Mouse (Mus musculus): ENCODE results near the gene Rab3a.

The Rab3a gene

GRCm38 (mm10) chr8:70754043-70754870 lies at the start of gene Rab3a:
TSS of gene Rab3a (plus strand) at chr8:70754679.
- peak; percentile 99 for DNase-seq (ENCODE audit: low spot score)

- no peak for DNase-seq (ENCODE audit: low spot score)
Observed at GRCm38 (mm10) chr8:70708281-70708680, 46.2 kb upstream of the Rab3a start.

GRCm38 (mm10) chr8:70709794-70710193 lies 44.7 kb upstream of the Rab3a start:
- no peak for DNase-seq (ENCODE audit: low spot score)

- DNase-seq (ENCODE audit: low spot score) = no peak
Observed at GRCm38 (mm10) chr8:70710296-70710695, 44.2 kb upstream of the Rab3a start.

GRCm38 (mm10) chr8:70711041-70711440 lies 43.4 kb upstream of the Rab3a start:
- no peak for DNase-seq (ENCODE audit: low spot score)

GRCm38 (mm10) chr8:70713991-70714390 lies 40.5 kb upstream of the Rab3a start:
- no peak for DNase-seq (ENCODE audit: low spot score)

- DNase-seq (ENCODE audit: low spot score) = no peak
Observed at GRCm38 (mm10) chr8:70715086-70715485, 39.4 kb upstream of the Rab3a start.

GRCm38 (mm10) chr8:70716521-70717400 lies 37.7 kb upstream of the Rab3a start:
- no peak for DNase-seq (ENCODE audit: low spot score)

- DNase-seq (ENCODE audit: low spot score) = peak; percentile 52
Observed at GRCm38 (mm10) chr8:70718297-70718696, 36.2 kb upstream of the Rab3a start, which contains the start of gene Gm3336. TSS of gene Gm3336 (plus strand) at chr8:70718543.

- DNase-seq (ENCODE audit: low spot score) = no peak
Observed at GRCm38 (mm10) chr8:70719796-70720270, 34.6 kb upstream of the Rab3a start.

GRCm38 (mm10) chr8:70720739-70721138 lies 33.7 kb upstream of the Rab3a start:
- peak; percentile 88 for DNase-seq (ENCODE audit: low spot score)

GRCm38 (mm10) chr8:70721601-70722000 lies 32.9 kb upstream of the Rab3a start:
- no peak for DNase-seq (ENCODE audit: low spot score)

GRCm38 (mm10) chr8:70723486-70724210 lies 30.8 kb upstream of the Rab3a start, which contains the start of gene Pde4c:
TSS of gene Pde4c (plus strand) at chr8:70723720.
- DNase-seq (ENCODE audit: low spot score) = no peak

- no peak for DNase-seq (ENCODE audit: low spot score)
Observed at GRCm38 (mm10) chr8:70724216-70724615, 30.3 kb upstream of the Rab3a start.

GRCm38 (mm10) chr8:70725792-70726447 lies 28.6 kb upstream of the Rab3a start:
- DNase-seq (ENCODE audit: low spot score) = peak; percentile 47

- DNase-seq (ENCODE audit: low spot score) = no peak
Observed at GRCm38 (mm10) chr8:70726721-70727120, 27.8 kb upstream of the Rab3a start.

GRCm38 (mm10) chr8:70729808-70730475 lies 24.5 kb upstream of the Rab3a start:
- DNase-seq (ENCODE audit: low spot score) = peak; percentile 35

GRCm38 (mm10) chr8:70730956-70731355 lies 23.5 kb upstream of the Rab3a start:
- no peak for DNase-seq (ENCODE audit: low spot score)

GRCm38 (mm10) chr8:70737705-70738104 lies 16.8 kb upstream of the Rab3a start:
- no peak for DNase-seq (ENCODE audit: low spot score)

GRCm38 (mm10) chr8:70738211-70738610 lies 16.3 kb upstream of the Rab3a start:
- DNase-seq (ENCODE audit: low spot score) = no peak

- DNase-seq (ENCODE audit: low spot score) = no peak
Observed at GRCm38 (mm10) chr8:70741661-70742060, 12.8 kb upstream of the Rab3a start.
